Mouse (Mus musculus) adrenal gland, postnatal 10 days (tissue): ENCODE results near the gene Farsb. TPM values are rescaled to one million over a fixed set of nuclear protein-coding genes. Genes with fewer than 3 reads are reported as not detected.
"Not testable (repeated sequence)": the region's sequence is repeated elsewhere in the genome, so short reads cannot be mapped to it uniquely, and the experiment has no call there.

Experiments used
- DNase-seq: peaks from one replicate; pipeline ENCODE4 v3.0.0; 2021; ENCODE audit warnings: mixed read lengths
- long read RNA-seq, 2 experiments: library from polyadenylated mRNA; stranded (forward); transcript quantifications; one replicate each; pipeline ENCODE4 v2.0.0; 2021
- total RNA-seq, 2 experiments: library from RNA; stranded (reverse); gene quantifications; 2 replicates each; pipeline ENCODE4 v1.2.3; 2021

Gene Farsb
- total RNA-seq, result 10 to 100 TPM; 58.7 to 60.2 TPM
- long read RNA-seq, experiment 1, transcript Farsb-201 (17 exons, 1,951 nt), result major isoform, 61 of 82 reads
- long read RNA-seq, experiment 1, partial matches to known transcripts, result 9 of 82 reads
- long read RNA-seq, experiment 1, other reads (novel, unspliced or antisense), result 11 of 82 reads
- long read RNA-seq, experiment 2, transcript Farsb-201 (17 exons, 1,951 nt), result major isoform, 39 of 48 reads
- long read RNA-seq, experiment 2, partial matches to known transcripts, result 1 of 48 reads
- long read RNA-seq, experiment 2, other reads (novel, unspliced or antisense), result 5 of 48 reads

DNA sequence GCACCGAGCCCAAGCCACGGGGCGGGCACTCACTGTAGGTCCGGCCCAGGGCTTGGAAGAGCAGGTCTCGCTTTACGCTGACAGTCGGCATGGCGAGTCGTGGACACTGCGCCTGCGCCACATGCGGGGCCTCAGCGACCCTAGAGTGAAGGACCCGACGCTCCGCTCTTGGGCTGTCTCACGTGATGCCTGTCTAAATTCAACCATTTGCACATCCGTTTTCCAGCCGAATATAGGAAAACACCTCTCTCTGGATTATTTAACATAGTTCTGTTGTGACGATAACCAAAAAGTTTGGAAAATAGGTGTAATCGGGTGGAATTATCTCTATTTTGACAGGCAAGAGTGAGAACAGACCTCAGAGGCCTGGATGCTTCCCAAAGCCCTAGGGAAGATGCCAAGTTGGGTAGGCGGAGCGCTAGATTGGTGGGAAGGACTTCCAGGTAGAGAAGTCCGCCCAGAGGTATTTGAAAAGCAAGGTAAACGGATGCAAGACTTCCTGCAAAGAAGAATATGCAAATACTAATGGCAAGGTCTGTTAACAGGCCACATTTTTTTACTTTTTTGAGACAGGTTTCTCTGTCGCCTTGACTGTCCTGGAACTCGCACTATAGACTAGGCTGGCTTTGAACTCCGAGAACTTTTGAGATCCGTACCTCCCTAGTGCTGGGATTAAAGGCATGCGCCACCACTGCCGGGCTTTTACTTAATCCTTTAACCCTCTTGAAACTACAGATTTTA is at the start of gene Farsb:
TSS of gene Farsb (minus strand) at position 146 of the 741 bp plus-strand sequence.
- peak; percentile 92 for DNase-seq

DNA sequence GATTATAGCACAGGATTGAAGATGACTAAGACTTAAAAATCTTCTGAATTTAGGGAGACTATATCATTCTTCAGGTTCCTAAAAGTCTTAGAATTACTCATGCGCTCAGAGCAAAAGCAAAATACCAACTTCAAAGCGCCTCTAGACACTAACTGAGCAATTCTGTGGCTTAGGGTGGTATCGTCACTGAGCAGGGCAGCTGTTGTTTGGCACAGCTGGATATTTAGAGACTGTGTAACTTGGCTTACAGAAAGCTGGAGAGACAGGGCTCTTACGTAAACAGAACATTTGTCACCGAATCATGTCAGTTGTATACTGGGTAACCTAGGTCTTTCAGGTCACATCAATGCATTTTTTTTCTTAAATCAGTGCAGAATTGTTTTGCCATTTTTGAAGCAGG is 49.7 kb upstream of the Farsb start:
- no peak for DNase-seq

DNA sequence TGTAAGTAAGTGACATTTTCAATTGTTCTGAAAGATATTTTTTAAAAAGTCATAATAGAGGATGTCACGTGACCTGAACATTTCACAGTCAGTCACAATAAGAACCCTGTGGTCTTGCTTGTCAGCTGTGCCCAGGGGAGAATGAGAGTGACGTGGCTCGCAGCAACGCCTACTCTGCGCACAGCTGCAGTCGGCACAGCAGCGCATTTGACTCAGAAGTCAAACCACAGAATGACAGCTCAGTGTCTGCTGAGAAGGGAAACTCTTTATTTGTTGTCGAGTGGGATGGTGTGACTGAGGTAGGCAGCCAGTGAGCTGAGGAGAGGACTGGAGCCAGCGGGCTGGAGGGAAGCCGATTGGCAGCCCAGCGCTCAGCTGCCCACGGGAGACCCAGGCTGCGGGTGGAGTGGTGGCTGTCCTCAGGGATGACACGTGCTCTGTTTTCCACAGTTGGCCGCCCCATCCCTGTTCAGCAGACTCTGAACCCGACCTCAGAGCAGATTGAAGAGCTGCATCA is 48.9 kb upstream of the Farsb start:
- peak; percentile 44 for DNase-seq

DNA sequence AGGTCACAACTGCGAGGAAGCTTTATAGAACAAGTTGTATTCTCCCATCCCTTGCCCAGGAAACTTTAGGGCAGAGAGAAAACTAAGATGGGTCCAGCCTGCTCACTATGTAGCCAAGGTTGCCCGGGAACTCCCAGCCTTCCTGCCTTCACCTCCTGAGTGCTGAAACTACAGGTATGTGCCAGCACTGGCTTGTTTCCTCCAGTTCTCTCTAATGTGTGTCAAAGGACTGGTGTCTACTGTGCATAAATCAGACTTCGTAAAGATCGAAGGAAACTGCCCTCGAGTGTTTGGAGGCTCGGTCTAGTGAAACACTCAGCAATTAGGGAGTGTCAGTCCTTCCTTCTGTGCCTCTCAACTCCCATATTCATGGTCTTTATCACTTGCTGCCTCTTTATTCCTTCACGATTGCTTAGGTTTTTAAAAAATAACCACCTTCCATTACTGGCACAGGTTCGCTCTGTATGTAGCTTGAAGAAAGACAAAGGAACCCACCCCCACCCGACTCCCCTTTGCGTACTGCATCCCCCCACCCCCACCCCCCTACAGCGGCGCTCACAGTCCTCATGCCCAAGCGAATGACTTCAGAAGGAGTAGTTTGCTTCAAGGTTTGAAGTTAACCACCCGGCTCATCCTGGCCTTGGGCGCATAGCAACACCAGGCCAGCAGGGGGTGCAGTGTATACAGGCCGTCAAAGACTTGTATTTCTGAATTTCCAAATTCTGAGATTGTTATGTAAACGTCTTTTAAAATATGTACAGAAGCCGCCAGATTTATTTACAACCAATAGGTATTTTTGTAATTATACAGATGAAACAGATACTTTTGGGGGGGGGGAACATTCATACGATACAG is 47.8 kb upstream of the Farsb start:
- peak; percentile 90 for DNase-seq

DNA sequence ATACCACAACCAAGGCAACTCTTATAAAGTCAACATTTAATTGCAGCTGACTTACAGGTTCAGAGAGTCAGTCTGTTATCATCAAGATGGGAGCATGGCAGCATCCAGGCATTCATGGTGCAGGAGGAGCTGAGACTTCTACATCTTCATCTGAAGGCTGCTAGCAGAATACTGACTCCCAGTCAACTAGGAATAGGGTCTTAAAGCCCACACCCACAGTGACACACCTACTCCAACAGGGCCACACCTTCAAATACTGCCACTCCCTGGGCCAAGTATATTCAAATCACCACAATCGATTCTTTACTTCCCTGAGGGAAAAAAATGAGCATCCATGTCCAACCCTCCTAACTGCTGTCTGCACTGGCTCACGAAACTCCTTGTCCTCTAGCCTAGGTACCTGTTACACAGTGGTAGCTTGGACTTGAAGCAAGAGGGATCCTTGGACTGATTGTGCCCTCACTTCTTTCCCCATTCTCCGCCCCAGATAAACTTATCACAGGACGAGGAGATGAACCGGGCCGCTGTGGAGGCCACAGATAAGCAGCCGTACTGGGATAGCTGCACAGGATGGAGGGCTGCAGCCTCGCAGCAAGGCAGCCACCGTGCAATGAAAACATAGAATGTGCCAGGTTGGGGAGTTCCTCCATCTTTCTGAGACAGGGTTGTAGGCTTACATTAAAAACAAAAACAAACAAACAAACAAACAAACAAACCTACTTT is 45.9 kb upstream of the Farsb start:
- DNase-seq, result no peak

DNA sequence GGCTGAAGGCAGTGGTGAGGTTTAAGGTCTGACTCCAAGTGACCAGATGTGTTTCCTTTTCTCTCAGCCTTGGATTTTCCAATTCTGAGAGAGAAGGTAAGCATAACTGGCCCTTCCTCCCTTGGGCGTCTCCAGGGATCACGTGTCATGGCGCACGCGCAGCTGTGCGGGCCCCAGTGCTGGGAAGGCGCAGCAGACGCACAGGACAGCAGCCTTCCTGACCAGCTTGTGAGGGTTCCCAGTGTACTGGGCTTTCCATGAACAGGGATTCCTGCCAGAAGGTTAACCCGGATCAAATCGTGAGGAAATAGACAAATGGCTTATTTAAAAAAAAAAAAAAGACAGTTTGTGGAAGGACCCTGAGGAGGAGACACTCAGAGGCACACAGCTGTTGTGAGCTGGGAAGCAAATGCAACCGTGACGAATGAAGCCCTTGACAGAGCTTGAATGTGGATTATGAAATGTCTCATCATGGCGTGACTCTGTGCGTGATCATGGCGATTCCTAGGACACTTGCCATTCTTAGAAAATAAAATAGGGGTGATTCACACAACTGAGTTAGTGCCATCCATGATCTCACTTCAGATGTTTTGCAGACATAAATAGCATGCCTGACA is 43.6 kb upstream of the Farsb start:
- peak; percentile 19 for DNase-seq

DNA sequence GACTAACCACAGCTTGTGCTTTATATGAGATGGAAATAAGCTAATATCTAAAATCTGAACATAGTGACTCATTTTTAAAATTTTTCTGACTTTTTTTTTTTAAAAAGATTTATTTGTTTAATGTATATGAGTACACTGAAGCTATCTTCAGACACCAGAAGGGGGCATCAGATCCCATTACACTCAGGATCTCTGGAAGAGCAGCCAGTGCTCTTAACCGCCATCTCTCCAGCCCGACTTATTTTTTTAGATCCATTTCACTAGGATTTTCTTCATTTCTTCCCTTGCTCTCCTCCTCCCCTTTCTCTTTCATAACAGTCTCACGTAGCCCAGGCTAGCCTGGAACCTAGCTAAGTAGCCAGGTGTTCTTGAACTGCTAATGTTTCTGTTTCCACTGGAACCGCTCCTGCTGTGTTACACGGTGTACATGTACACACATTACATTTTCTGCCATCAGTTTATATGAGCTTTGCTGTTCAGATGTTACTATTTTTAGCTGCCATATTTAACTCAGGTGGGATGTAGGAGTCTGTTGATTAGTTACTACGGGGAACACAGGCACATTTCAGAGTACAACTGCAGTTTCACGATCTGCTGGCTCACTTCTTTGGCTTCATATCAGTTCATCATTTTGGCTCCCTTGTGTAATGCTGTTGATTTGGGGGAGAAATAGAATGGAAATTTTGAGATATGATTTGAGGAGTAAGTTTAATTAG is 42.0 kb upstream of the Farsb start:
- no peak for DNase-seq

DNA sequence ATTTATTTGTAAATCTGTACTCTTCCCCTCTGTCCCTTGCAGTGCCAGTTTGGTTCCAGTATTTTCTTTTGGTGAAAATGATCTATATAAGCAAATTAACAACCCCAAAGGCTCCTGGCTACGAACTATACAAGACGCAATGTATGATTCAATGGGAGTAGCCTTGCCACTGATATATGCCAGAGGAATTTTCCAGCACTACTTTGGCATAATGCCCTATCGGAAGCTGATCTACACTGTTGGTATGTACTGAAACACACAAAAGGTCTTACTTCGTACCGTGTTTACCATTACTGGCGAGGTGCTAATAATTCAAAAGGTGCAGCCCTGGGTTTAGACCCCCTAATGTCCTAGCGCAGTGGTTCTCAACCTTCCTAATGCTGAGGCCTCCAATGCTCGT is 40.3 kb upstream of the Farsb start:
- peak; percentile 19 for DNase-seq

DNA sequence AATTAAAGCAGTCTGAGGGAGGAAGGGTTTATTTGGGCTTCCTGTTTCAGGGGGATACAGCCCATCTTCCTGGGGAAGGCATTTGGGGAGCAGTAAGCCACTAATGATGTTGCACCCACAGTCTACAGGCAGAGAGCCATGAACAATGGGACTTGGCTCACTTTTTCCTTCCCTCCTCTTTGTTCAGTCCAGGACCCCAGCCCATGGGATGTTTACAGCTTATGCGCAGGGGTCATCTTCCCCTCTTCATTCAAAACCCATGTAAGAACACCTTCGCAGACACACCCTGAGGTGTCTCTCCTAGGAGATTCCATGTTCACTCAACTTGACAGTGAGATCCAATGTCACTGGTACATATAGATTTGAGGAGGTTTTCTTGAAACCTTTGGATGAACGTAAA is 39.7 kb upstream of the Farsb start:
- no peak for DNase-seq

DNA sequence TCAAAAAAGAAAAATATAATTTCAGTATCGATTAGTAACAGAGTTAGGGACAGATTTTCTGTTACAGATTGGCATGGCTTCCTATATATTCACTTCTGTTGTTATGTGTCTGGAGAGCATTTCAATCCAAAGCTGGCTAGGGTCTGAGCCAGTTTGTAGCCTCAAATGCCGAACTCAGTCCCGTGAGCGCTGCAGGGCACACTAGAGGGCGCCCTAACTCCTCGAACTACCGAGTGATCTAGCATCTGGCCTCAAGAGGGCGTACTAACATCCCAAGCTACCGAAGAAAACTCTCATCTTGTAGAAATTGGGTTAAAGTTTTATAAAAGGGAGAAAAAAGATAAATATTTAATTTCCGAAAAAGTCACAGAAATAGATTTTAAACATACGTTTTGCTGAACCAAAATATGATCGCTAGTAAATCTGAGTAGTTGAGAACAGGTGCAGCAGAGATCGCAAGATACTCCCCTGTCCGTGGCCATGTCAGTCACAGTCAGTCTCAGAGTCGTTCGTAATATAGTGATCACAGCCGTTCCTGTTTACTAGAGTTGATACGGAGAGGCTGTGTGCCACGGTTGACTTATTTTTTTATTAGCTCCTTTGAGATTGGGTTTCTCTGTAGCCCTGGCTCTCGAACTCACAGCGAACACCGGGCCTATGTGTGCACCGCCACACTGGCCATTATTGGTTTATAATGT is 36.6 kb upstream of the Farsb start:
- DNase-seq, result peak; percentile 79

DNA sequence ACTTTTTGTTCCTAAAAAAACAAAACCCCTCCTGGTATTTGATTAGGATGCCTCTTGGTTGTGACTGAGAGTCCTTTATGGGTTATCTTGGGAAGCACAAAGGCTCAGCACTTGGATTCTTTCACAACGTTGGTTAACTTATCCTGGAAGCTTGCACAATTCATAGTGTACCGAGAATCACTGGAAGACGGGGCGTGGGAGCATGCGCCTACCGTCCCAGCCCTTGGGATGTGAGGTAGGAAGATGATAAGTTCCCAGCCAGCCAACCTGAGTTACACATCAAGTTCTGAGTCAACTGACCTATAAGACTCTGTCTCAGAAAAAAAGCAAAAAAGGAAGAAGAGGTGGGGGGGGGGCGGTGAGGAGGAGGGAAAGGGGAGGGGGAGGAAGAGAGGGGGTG is 30.2 kb upstream of the Farsb start:
- DNase-seq, result no peak

DNA sequence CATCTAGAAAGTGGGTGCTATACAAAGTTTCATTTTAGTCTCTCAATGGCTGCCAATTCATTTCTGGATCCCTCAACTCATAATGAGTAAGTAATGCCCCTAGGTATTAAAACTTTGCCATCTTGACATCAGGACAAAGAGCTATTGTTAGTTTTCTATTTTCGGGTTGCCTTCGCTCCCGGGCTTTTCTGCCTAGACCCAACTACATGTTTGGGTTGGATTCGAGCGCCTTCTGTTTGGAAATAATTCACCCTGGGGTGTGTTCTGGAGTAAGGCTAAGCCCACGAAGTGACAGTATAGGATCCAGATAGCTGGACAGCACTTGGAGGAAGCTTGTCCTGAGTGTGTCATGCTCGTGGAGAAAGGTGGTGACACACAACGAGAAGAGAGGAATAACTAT is 24.1 kb upstream of the Farsb start:
- no peak for DNase-seq

DNA sequence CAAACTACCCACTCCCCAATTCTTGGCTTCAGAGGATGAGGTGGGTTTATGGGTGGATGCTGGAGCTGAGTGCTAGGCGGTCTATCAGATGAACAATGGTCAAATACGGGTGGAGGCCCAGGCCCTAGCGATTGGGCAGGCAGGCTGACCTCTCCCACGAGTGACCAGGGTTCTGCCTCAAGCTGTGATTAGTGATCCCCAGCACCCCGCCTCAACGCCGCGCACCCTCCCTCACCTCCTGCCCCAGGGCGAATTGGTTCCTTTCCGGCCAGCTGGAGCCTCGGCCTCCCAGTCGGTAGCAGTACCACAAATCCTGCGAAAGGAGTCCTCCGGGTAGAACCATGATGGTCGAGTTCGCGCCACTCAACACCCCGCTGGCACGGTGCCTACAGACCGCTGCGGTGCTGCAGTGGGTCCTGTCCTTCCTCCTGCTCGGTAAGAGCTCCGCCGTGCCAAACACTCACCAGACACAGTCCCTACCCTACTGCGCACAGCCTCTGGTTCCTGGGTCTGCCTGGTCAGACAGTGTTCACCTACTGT is 23.0 kb upstream of the Farsb start, which contains the start of gene BC035947:
TSS of gene BC035947 (minus strand) at position 538 of the 540 bp plus-strand sequence.
- peak; percentile 53 for DNase-seq

DNA sequence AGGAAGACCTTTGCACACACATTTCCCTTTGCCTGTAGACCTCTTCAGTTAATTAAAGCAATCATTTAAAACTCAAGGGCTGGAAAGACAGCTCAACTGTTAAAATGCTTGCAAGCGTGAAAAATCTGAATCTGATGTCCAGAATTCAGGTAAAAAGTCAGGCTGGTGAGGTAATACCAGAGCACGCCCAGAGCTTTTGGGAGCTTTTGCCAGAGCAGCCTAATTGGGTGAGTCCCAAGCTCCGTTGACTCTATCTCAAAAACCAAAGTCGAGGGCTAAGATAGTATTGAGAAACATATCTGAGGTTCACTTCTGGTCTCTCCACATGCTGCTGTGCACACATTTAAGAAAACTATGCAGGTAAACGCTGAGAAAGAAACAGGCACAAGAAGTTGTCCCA is 22.2 kb upstream of the Farsb start, which contains the start of gene Mogat1:
TSS of gene Mogat1 (plus strand) at position 130 of the 400 bp plus-strand sequence.
- DNase-seq, result peak; percentile 36

DNA sequence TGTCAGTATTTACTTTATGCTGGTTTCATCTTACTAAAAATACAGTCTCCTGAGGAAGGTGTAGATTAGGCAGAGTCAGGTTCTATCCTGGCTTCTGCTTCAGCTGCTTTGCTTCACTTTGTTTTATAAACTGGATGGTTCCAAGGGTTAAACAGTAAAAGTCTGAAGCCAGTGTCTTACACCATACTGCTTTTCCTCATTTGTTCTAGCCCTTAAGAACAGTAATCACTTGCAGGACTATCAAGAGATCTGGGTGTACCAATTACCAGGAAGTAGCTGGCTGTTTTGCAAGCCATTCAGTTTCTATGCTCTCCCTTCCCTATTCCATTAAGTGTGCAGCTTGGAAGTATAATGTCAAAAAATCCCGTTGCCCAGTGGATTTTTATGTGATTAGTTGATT is 18.4 kb upstream of the Farsb start:
- no peak for DNase-seq

DNA sequence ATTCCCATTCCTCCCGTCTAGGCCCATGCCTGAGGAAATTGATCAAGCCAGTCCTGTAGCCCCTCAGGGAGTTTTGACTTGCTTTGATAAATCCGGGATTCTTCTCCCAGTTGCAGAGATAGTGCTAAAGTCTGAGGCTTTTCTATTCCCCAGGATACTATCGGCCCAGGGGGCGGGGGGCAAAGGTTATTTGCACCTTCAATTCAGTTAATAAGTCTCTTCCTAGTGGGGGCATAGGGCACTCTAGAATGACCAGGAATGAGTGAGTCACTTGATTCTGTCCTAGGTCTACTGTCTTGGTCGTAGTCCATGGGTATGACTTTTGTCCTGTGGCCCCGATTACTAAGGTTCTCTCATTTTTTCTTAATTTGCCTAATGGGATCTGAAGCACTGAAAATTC is 13.8 kb upstream of the Farsb start:
- DNase-seq, result no peak

DNA sequence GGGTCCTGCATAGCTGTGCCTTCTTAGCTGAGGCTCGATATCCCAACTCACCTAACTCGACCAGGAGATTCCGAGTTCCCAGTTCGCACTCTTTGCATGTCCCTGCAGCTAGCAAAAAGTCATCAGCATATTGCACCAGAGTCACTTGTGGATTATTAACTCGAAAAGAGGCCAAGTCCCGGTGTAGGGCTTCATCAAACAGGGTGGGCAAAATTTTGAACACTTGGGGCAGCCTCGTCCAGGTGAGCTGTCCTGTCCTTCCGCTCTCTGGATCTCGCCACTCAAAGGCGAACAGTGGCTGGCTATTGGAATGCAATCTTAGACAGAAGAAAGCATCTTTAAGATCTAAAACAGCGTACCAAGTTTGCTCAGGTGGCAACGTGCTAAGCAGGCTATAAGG is 13.2 kb upstream of the Farsb start:
- not testable (repeated sequence) for DNase-seq

DNA sequence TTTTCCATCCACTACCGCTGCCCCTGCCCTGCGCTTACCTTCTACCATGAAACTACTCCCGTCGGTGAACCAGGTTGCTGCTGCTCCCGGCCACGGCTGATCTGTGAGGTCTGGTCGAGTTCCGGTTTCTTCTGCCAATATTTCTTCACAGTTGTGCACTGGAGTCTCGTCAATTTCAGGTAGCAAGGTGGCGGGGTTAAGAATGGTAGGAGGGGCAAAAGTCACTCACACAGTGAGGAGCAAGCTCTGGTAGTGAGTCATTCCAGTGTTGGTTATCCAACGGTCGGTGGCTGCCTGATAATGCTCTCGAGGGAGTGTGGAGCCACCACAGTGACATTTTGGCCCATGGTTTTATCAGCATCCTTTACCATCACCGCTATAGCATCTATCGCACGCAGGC is 12.3 kb upstream of the Farsb start:
- DNase-seq, result no peak

DNA sequence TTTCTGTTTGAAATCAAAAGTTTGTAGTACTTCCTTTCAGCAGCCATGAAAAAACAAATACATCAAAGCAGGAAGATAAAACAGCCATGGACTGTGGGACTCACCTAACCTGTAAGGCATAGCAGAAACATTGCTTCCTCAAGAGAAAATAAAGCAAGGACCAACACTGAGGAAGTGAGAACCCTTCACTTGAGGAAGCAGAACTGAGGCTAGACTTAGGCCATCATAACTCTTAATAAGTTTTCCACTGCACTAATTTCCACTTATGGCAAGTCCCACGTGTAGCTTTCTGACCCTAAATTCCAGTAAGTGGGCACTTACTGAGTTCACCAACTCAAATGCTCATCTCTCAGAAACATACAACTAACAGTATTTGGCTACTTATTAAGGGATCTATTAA is 1.4 kb upstream of the Farsb start:
- no peak for DNase-seq

DNA sequence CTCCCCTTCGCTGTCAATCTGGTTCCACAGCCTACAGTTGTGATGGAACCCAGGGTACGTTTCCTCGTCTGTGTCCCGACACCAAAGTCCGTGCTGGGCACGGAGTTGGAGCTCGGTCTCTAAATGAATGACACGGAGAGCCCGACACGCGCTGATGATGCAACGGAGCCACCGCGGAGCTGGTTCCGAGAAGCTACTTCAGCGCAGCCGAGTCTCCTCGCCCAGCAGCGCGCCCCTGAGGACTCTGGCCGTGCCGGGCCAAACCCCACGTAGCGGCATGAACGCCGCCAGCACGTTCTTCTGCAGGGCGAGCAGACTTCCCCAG is 308 bp downstream of the Farsb start:
- no peak for DNase-seq
